Mouse (Mus musculus) heart, embryonic 16.5 days (tissue): ENCODE measurements around the gene Dhrs3. TPM values are rescaled to one million over a fixed set of nuclear protein-coding genes. Genes with fewer than 3 reads are reported as not detected.

Experiments
- ATAC-seq: fragments of 200-750 bp; cut with Nextera tagmentation; replicated peaks from 2 replicates; pipeline ENCODE4 v1.8.0; 2017; ENCODE audit warnings: moderate number of reproducible peaks; ENCODE audit not compliant: insufficient read depth, low FRiP score; ENCODE audit errors: extremely low read depth
- H3K27ac ChIP-seq: fragments of 300-500 bp; sonication (generic); 2 replicates; pipeline ENCODE4 v1.5.1; 2014; ENCODE audit warnings: mild to moderate bottlenecking, low read length, control low read depth, moderate library complexity
- H3K27me3 ChIP-seq: fragments of 300-500 bp; sonication (generic); 2 replicates; pipeline ENCODE4 v1.6.1; 2014; ENCODE audit warnings: low read length, mixed read lengths; ENCODE audit not compliant: control insufficient read depth, insufficient read depth
- H3K36me3 ChIP-seq: fragments of 300-500 bp; sonication (generic); 2 replicates; pipeline ENCODE4 v1.6.1; 2014; ENCODE audit not compliant: control insufficient read depth, insufficient read depth
- H3K4me1 ChIP-seq: fragments of 300-500 bp; sonication (generic); 2 replicates; pipeline ENCODE4 v1.6.1; 2014; ENCODE audit warnings: low read length, mixed read lengths; ENCODE audit not compliant: control insufficient read depth, insufficient read depth
- H3K4me2 ChIP-seq: fragments of 300-500 bp; sonication (generic); 2 replicates; pipeline ENCODE4 v1.6.1; 2014; ENCODE audit warnings: low read depth, mild to moderate bottlenecking, control low read depth, low read length
- H3K4me3 ChIP-seq: fragments of 300-500 bp; sonication (generic); 2 replicates; pipeline ENCODE4 v1.5.1; 2014; ENCODE audit warnings: mild to moderate bottlenecking, control low read depth, low read length
- H3K9ac ChIP-seq: fragments of 300-500 bp; sonication (generic); 2 replicates; pipeline ENCODE4 v1.6.1; 2014; ENCODE audit warnings: low read length, control low read depth
- H3K9me3 ChIP-seq: fragments of 300-500 bp; sonication (generic); replicated peaks from 2 replicates; pipeline ENCODE4 v1.6.1; 2016; ENCODE audit warnings: low read length; ENCODE audit not compliant: control insufficient read depth
- WGBS: fragments of 180-500 bp; shearing (Covaris S2); extraction: QIAGEN DNeasy Blood & Tissue Kit; methylation state at CpG from one replicate; pipeline ENCODE4 v1.1.7; 2014; 5-methylcytosine and 5-hydroxymethylcytosine counted together
- polyA plus RNA-seq: library from polyadenylated mRNA; unstranded; fragments of >200 nt; fragmentation: Nextera tagmentation; extraction: Ambion mirVana; gene quantifications from 2 replicates; pipeline ENCODE4 v1.2.1, GENCODE M21; 2015

The Dhrs3 gene
- polyA plus RNA-seq, 1 experiment from 2014 or later, result 36.8 TPM

GRCm38 (mm10) chr4:144972948-144973720, 80.5 kb downstream of the Dhrs3 start:
- no peak for ATAC-seq
- Histone ChIP-seq H3K9ac (no peak overlapping the region), H3K27me3 (no peaks in the 10 kb centered on the region), H3K27ac (no peak overlapping the region), H3K9me3 (no peaks in the 10 kb centered on the region), H3K4me2 (no peak overlapping the region), H3K4me1 (peaks cover 16% of the 10 kb centered on the region), H3K4me3 (no peak overlapping the region), H3K36me3 (peaks cover 15% of the 10 kb centered on the region)
- 76% methylated on average over 6 of the region's 6 CpGs for WGBS

GRCm38 (mm10) chr4:144974458-144974857, 81.8 kb downstream of the Dhrs3 start:
- 70% methylated on average over 3 of the region's 3 CpGs for WGBS
- Histone ChIP-seq H3K4me3 (no peak overlapping the region), H3K27ac (no peak overlapping the region), H3K27me3 (no peaks in the 10 kb centered on the region), H3K9ac (no peak overlapping the region), H3K9me3 (no peaks in the 10 kb centered on the region), H3K36me3 (peaks cover 15% of the 10 kb centered on the region), H3K4me1 (peaks cover 19% of the 10 kb centered on the region), H3K4me2 (no peak overlapping the region)
- no peak for ATAC-seq

GRCm38 (mm10) chr4:144975505-144975904, 82.9 kb downstream of the Dhrs3 start:
- WGBS, result 79% methylated on average over 2 of the region's 2 CpGs

DNA sequence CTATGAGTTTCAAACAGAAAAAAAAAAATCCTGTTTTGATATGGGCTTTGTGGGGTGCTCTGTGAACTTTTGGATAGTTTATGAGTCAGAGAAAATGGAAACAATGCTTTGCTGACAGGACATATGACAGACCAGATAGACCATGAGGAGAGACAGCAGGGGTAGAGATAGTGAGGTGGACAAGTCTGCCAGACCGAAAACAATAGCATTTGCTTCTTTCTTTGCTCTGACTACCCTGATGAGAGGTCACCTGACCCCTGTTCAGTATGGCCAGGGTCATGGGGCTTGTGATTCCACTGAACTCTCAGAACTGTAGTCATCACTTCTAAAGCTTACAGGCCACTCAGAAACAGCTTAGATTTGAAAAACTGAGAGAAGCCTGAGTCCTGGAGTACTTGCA, 84.4 kb downstream of the Dhrs3 start:
- Histone ChIP-seq H3K4me1 (peaks cover 28% of the 10 kb centered on the region), H3K36me3 (peaks cover 10% of the 10 kb centered on the region), H3K27me3 (no peaks in the 10 kb centered on the region), H3K4me2 (no peak overlapping the region), H3K9me3 (no peaks in the 10 kb centered on the region), H3K4me3 (no peak overlapping the region), H3K27ac (peak overlapping the region; percentile 61), H3K9ac (no peak overlapping the region)
- 45% methylated on average over 1 of the region's 1 CpGs for WGBS
- no peak for ATAC-seq

More at GRCm38 (mm10) chr4:144975505-144975904, 82.9 kb downstream of the Dhrs3 start:
- Histone ChIP-seq H3K4me2 (no peak overlapping the region), H3K36me3 (peaks cover 12% of the 10 kb centered on the region), H3K9me3 (no peaks in the 10 kb centered on the region), H3K4me3 (no peak overlapping the region), H3K27ac (no peak overlapping the region), H3K27me3 (no peaks in the 10 kb centered on the region), H3K4me1 (peaks cover 19% of the 10 kb centered on the region), H3K9ac (no peak overlapping the region)
- no peak for ATAC-seq

Other genes starting within 250 kb of the Dhrs3 start
- gene Gm436, start 206.5 kb upstream of the Dhrs3 start, polyA plus RNA-seq, result not detected in 2 replicates
- not detected in 2 replicates for gene Gm13178, start 171.4 kb upstream of the Dhrs3 start, polyA plus RNA-seq
- gene Gm438, start 106.2 kb upstream of the Dhrs3 start, polyA plus RNA-seq, result not detected in 2 replicates